Mouse (Mus musculus) cerebellum, adult 11-12 months (tissue): Measurements from ENCODE around the gene Gm9639.
"Not testable (repeated sequence)": the region's sequence is repeated elsewhere in the genome, so short reads cannot be mapped to it uniquely, and the experiment has no call there.

Source experiments
- DNase-seq: peaks from one replicate; pipeline ENCODE4 v3.0.0; 2022

The Gm9639 gene

DNA sequence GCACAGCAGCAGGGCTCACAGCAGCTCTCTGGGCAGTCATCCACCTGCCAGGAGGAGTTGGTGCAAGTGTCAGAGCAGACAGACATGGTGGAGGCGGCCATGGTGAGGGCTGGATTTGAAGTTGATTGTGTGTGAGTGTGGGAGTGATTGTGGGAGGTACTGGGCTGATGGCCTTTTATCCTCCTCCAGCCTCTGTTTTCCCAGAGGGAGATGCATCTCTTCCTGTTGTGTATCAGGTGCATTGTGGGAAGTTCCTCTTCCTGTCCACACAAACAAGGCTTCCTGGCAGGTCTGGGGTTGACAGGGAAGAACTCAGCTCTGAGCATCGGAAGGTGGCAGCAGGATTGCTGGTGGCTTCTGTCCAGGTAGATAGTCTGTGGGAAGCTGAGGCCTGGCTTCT lies at the start of gene Gm9639:
Gm9639 (minus strand) TSS at position 101 of the 400 bp plus-strand sequence.
- no peak for DNase-seq

DNA sequence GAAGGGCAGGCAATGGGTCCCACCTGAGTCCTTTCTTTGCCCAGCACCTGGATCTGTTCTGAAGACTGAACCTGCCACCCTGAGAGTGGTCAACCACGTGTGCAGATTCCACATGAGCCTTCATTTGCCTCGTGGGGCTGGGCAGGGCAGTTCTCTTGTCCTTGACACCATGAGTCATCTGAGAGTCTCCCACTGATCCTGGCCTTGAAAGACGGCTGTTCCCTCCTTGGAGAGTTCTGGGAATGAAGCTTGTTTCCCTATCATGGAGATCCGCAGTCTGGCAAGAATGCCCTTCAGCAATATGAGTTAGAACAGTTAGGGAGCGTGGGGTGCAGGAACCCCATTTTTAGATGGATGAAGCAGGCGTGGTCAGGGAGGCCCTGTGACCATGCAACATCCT lies 44.1 kb upstream of the Gm9639 start:
- DNase-seq = no peak

DNA sequence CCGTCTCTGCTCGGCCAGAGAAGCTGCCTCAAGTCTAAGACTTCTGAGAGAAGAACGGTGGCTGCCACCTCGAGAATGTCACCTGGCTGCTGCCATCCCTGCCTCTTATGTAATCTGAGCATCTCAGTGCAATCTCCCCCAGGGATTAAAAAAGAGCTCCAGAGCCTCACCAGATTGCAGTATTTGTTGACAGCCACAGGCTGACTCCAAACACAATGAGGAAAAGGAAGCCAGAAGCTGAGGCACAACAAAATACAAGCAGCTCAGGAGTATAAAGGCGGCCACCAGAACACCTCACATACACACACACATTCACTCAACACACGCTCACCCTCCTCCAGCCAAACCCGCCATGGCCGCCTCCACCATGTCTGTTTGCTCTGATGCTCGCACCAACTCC lies 40.8 kb upstream of the Gm9639 start, which contains the start of gene Krtap10-10:
Krtap10-10 (plus strand) TSS at position 301 of the 400 bp plus-strand sequence.
- no peak for DNase-seq

DNA sequence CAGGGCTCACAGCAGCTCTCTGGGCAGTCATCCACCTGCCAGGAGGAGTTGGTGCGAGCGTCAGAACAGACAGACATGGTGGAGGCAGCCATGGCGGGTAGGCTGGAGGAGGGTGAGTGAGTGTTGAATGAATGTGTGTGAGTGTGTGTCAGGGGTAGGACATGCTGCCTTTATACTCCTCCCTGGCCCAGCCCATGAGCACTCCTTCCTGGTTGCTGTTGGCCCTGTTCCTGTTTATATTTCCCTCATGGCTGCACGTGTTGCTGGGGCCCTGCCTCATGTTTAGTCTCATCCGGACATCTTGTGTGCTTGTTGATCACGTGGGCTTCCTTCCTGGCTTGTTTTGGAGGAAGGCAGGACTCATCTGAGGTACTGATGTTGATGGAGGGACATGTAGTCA lies 32.1 kb upstream of the Gm9639 start, which contains the start of gene Krtap10-4:
Krtap10-4 (minus strand) TSS at position 145 of the 400 bp plus-strand sequence.
- DNase-seq = no peak

DNA sequence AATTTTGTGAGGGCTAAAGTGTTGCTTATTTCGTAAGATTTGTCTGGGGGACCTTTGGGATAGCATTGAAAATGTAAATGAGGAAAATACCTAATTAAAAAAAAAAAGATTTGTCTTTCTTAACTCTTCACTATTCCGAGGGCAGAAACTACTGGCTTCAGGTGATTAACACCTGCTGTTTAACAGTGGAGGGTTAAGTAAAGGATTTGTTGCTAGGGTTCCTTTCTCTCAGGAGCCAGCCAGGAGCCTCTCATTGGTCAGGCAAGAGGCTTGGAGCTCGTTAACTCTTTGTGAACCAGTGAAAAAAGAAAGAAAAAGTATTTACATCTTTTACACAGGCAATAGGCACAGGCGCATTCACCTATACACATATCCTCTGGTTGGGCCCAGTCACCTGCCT lies 24.3 kb upstream of the Gm9639 start:
- DNase-seq = no peak

DNA sequence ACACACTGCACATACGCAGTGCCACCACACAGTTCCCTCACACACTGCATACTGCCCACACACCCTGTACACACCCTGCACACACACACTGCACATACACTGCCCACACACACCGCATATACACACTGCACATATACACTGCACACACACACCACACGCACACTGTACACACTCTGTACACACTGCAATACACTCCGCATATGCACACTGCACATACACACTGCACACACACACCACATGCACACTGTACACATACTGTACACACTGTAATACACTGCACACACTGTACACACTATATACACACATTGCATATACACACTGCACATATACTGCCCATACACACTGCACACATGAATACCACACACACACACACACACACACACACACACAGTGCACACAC lies 23.6 kb upstream of the Gm9639 start:
- DNase-seq = no peak

DNA sequence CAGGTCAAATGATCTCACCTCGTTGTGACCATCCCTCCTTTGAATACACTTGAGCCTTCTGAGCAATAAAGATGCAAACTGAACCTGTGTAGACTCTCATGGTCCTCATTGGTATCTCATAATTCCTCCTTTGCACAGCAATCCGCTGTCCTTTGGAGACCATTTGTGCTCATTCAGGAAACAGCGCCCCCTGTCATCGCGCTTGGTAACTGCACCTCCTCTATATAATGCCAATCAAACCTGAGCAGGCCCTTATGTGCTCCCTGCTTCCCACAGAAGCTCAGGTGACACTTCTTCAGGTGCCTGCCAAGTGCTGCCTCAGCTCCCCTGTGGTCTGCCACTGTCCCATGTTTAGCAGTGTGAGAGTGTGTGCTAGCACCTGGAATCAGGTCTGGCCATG lies 20.6 kb upstream of the Gm9639 start:
- no peak for DNase-seq

DNA sequence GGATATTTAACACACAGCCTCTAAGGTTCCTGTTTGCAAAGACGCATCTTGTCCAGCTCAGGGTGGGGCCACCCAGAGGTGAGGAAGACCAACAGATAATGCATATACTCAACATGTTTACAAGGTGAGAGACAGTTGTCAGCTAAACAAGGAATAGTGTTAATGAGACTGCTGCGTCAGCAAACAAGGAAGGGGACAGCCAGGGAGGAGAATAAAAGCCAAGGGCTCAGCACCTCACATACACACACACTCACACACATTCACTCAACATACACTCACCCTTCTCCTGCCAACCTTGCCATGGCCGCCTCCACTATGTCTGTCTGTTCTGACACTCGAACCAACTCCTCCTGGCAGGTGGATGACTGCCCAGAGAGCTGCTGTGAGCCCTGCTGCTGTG lies 19.5 kb upstream of the Gm9639 start, which contains the start of gene Gm2696:
Gm2696 (plus strand) TSS at position 301 of the 400 bp plus-strand sequence.
- DNase-seq = no peak

DNA sequence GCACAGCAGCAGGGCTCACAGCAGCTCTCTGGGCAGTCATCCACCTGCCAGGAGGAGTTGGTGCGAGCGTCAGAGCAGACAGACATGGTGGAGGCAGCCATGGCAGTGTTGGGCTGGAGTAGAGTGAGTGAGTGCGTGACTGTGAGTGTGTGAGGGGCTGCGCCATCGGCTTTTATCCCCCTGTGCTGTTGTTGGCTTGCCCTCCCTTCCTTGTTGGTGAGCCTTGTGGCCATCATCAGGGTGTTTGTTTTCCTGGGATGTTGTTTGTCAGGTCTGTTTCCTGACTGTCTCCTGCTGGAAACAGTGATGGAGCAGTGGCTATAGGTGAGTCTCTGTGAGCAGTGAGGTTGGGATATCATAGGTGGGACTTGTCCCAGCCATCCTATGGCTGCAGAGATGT lies 16.9 kb upstream of the Gm9639 start, which contains the start of gene Gm9507:
Gm9507 (minus strand) TSS at position 101 of the 400 bp plus-strand sequence.
- DNase-seq = no peak

DNA sequence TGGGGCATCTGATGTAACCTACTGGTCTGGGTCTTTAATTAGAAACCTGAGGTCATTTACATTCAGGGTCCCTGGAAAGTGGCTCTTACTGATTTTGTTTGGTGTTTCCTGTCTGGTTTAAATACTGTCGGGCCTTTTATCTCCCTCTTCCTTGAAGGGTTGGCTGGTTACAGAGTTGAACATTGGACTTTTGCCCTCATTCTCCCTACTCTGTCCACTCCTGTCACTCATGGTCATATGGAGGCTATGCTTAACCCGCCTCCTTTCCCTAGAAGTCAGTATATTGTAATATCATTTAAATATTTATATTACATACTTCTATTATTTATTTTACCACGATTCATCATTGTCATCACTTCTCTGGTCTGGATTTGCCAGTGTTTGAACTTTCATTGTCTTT lies 9.2 kb upstream of the Gm9639 start:
- no peak for DNase-seq

DNA sequence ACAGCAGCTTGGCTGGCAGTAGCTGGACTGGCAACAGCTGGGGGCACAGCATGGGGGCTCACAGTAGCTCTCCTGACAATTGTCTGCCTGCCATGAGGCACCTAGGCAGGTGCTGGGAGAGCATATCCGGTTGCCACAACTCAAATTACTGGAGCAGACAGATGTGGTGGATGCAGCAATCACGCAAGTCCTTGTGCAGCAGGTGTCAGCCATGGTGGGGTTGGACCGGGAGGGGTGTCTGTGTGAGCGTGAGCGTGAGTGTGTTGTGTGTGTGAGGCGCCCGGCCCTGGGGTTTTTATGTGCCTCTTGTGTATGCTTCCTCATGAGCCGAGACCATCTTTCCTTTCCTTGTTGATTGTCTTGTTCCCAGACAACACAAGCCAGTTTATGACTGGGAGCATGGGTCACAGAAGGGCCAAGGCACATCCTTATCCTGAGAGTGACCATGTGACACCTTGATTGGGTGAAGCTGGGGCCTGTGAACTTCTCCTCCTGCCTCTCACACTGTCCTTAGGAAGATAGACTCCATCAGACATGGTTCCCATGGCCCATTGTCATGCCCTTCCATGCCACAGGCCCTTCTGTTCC lies 4.1 kb upstream of the Gm9639 start, which contains the start of gene Gm19668:
Gm19668 (minus strand) TSS at position 213 of the 588 bp plus-strand sequence.
- no peak for DNase-seq

DNA sequence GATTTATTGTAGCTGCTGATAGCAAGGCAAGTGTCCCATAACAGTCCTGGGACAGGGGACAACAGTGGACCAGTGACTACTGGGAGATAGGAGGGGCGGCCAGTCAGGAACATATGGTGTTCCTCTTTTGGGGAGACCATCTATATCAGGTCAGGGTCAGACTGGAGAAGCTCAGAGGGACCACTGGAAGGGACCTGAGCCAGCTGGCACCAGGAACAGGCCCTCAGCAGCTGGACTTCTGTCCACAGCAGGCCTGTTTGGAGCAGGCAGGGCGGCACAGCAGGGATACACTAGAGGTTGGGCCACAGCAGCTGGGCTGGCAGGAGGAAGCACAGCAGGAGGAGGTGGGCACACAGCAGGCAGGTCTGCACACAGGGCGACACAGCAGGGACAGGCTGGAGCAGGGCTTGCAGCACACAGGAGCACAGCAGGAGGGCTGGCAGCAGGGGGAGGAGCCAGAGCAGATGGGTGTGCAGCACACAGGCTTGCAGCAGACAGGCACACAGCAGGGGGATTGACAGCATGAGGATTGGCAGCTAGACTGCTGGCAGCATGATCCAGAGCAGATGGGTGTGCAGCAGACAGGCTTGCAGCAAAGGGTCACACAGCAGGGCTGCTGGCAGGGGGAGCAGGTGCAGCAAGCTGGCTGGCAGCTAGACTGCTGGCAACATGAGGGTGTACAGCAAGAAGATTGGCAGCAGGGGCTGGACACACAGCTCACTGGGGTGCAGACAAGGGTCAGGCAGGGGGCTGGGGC lies 3.5 kb upstream of the Gm9639 start:
- DNase-seq = peak; percentile 48

DNA sequence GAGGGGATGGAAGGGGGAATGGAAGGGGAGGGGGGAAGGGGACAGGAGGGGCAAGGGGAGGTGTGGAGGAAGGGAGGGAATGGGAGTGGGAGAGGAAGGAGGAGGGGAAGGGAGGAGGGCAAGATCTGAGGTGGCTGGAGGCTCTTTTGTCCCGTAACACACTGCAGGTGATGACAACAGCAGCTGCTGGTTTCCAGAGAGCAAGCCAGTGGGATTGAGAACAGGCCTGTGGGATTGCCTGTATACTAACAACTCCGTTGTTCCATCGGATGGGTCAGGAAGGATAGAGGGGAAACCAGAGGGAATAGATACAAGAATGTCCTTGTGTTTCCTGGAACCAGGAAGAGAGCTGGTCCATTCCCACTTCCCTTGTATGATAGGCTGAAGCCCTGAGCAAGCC lies 2.8 kb upstream of the Gm9639 start:
- no peak for DNase-seq

DNA sequence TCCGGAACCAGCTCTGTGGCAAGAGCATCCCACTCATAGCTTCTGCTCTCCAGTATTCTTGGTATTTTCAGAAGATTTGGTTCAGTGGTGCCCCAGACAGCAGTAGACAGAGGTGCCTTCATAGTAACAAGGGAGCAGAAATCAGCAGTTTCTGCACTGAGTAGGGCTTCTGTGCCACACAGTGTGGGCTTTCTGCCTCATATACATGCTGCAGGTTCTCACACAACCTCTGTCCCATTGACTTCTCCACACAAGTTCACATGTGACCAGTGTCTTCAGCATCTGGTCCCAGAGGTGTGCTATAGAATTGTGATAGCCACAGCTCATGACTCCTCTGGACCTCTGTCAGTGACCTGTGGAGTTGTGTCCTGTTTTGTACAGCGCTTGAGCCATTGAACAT lies 6.3 kb downstream of the Gm9639 start:
- DNase-seq = no peak

DNA sequence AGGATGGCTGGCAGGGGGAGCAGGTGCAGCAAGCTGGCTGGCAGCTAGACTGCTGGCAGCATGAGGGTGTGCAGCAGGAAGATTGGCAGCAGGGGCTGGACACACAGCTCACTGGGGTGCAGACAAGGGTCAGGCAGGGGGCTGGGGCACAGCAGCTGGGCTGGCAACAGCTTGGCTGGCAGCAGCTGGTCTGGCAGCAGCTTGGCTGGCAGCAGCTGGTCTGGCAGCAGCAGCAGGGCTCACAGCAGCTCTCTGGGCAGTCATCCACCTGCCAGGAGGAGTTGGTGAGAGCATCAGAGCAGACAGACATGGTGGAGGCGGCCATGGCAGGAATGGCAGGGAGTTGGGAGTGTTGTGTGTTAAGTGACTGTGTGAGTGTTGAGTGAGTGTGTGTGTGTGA lies 7.0 kb downstream of the Gm9639 start, which contains the start of gene Gm7137:
Gm7137 (minus strand) TSS at position 325 of the 400 bp plus-strand sequence.
- DNase-seq = not testable (repeated sequence)

DNA sequence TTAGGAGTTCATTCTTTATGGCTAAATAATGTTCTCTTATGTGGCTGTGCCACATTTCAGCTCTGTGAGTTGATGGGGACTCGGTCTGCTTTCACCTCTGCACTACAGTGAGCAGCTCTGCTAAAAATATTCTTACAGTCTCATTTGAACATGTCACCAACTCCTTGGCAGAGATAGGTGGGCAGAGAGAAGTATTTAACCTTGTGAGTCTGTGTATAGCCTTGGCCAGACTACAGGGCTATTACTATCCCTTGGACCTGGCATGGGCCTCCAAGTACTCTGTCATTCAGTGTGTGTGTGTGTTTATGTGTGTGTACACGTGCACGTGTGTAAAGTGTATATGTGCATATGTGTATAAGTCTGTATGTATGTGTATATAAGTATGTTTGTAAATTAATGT lies 11.5 kb downstream of the Gm9639 start:
- not testable (repeated sequence) for DNase-seq

DNA sequence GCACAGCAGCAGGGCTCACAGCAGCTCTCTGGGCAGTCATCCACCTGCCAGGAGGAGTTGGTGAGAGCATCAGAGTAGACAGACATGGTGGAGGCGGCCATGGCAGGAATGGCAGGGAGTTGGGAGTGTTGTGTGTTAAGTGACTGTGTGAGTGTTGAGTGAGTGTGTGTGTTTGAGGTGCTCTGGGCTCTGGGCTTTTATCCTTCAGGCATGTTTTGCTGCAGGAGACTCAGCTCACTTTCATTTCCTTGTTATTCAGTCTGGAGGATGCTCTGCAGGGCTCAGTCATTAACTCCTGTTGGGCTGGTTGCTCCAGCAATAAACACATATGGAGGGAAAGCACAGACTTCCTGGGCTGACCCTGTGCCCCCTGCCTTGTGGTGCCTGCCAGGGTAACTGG lies 12.4 kb downstream of the Gm9639 start, which contains the start of gene Gm3250:
Gm3250 (minus strand) TSS at position 101 of the 400 bp plus-strand sequence.
- DNase-seq = not testable (repeated sequence)

DNA sequence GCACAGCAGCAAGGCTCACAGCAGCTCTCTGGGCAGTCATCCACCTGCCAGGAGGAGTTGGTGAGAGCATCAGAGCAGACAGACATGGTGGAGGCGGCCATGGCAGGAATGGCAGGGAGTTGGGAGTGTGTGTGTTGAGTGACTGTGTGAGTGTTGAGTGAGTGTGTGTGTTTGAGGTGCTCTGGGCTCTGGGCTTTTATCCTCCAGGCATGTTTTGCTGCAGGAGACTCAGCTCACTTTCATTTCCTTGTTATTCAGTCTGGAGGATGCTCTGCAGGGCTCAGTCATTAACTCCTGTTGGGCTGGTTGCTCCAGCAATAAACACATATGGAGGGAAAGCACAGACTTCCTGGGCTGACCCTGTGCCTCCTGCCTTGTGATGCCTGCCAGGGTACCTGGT lies 18.0 kb downstream of the Gm9639 start, which contains the start of gene Gm7138:
Gm7138 (minus strand) TSS at position 101 of the 400 bp plus-strand sequence.
- not testable (repeated sequence) for DNase-seq

DNA sequence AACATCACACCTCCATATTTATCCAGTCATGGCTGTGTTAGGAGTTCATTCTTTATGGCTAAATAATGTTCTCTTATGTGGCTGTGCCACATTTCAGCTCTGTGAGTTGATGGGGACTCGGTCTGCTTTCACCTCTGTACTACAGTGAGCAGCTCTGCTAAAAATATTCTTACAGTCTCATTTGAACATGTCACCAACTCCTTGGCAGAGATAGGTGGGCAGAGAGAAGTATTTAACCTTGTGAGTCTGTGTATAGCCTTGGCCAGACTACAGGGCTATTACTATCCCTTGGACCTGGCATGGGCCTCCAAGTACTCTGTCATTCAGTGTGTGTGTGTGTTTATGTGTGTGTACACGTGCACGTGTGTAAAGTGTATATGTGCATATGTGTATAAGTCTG lies 22.7 kb downstream of the Gm9639 start:
- DNase-seq = not testable (repeated sequence)

DNA sequence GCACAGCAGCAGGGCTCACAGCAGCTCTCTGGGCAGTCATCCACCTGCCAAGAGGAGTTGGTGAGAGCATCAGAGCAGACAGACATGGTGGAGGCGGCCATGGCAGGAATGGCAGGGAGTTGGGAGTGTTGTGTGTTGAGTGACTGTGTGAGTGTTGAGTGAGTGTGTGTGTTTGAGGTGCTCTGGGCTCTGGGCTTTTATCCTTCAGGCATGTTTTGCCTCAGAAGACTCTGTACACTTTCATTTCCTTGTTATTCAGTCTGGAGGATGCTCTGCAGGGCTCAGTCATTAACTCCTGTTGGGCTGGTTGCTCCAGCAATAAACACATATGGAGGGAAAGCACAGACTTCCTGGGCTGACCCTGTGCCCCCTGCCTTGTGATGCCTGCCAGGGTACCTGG lies 23.7 kb downstream of the Gm9639 start, which contains the start of gene Gm3238:
Gm3238 (minus strand) TSS at position 101 of the 400 bp plus-strand sequence.
- not testable (repeated sequence) for DNase-seq

DNA sequence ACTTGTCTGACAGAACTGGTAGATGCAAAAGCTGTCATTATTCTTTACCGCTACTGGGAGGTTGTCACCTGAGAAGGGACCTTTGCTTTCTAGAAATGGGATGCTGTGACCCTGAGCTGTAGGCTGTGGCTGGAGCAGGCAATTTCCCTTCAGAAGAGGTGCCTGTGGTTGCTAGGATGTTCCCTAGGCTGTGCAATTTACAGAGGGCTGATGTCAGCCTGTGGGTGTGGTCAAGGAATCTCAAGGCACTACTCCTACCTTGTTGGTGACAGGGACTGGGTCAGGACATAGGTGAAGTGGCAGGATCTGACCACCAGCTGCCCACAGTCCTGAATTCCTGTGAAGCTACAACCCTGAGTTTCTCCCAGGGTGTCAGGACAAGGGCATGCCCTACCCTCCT lies 25.1 kb downstream of the Gm9639 start:
- DNase-seq = no peak

DNA sequence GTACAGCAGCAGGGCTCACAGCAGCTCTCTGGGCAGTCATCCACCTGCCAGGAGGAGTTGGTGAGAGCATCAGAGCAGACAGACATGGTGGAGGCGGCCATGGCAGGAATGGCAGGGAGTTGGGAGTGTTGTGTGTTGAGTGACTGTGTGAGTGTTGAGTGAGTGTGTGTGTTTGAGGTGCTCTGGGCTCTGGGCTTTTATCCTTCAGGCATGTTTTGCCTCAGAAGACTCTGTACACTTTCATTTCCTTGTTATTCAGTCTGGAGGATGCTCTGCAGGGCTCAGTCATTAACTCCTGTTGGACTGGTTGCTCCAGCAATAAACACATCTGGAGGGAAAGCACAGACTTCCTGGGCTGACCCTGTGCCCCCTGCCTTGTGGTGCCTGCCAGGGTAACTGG lies 35.3 kb downstream of the Gm9639 start, which contains the start of gene Gm3233:
Gm3233 (minus strand) TSS at position 101 of the 400 bp plus-strand sequence.
- not testable (repeated sequence) for DNase-seq

DNA sequence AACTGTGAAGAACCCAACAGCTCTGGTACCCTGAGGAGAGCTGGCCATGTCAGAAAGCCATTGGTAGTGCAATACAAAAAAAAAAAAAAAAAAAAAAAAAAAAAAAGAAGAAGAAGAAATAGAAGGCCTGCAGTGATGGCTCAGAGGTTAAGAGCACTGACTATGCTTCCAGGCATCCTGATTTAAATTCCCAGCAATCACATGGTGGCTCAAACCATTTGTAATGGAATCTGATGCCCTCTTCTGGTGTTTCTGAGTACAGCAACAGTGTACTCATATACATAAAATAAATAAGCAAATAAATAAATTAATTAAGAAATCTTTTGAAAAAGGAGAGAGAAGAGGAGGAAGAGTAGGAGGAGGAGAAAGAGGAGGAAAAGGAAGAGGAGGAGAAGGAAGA lies 41.4 kb downstream of the Gm9639 start:
- no peak for DNase-seq

DNA sequence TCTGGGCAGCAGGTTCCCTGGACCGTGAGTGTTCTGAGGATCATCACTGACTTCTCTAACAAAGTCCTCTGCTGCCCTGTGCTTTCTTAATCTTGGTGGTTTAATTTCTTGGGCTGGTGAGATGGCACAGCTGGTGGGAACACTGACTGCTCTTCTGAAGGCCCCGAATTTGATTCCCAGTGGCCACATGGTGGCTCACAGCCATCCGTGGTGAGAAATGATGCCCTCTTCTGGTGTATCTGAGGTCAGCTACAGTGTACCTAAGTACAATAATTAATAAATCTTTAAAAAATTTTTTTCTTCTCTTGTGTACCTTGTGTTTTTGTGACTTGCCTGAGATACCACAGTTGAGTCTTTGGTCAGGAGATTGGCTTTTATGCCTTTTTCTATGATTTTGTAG lies 42.6 kb downstream of the Gm9639 start:
- DNase-seq = not testable (repeated sequence)
